9 mouse cellular contexts compared by ENCODE assay signal in genomic region chr11:22629991-22630390, GRCm38 (mm10).
A peak's percentile ranks its signal among the peaks of the same experiment; 100 is the strongest.
DNase-seq lines count a peak whose midpoint lies in the region; ATAC-seq and TF ChIP-seq lines count a peak whose summit lies in the region.
"Had no signal": no experiment of that assay in that cellular context is flagged by ENCODE, and none has a peak within 500 bp of the region (broad histone marks: within the 10 kb centered on the region; RNA-seq: fewer than 3 reads in every experiment).

No protein-coding gene starts in this region.

- no peak for TF ChIP-seq CTCF in gastrocnemius, adult 2 months (IDR thresholded peaks at IDR 0.05)
- no peak for TF ChIP-seq CTCF in midbrain, postnatal 0 days (IDR thresholded peaks at IDR 0.05)

- intact Hi-C loops in gastrocnemius, adult 2 months (cut with DNase I), result loop anchor here (2.0 to 10.0 kb wide), 5 partner anchors 232 to 643 kb away; partner anchors contain the start of gene B3gnt2
- intact Hi-C loops in left cerebral cortex, postnatal 36 days (cut with DNase I), result loop anchor here (2.0 to 5.0 kb wide), 4 partner anchors 222 to 637 kb away; partner anchors contain the start of gene Zrsr1

- H3K9ac ChIP-seq in midbrain, postnatal 0 days (replicated peaks; ENCODE audit: low read length, poor library complexity, severe bottlenecking), result 0 out of 2 replicates have a peak overlapping the region, but pooled peaks have one; percentile 29

- peak; percentile 46 for DNase-seq in gastrocnemius, adult 2 months
- no peak for DNase-seq in gastrocnemius, postnatal 10 days
- DNase-seq in heart, adult 9 months (ENCODE audit: low spot score in 2 of 2), result peak; percentile 52 to 54
- DNase-seq in limb, embryonic 10.5 days (ENCODE audit: low spot score), result no peak
- no peak for DNase-seq in midbrain, postnatal 0 days (ENCODE audit: low spot score)
- no peak for DNase-seq in left cerebral cortex, postnatal 36 days (ENCODE audit: low spot score in 2 of 2)
- no peak for DNase-seq in adrenal gland, postnatal 10 days
- DNase-seq: cerebellum, postnatal 36 days had no signal

- H3K27me3 ChIP-seq in limb, embryonic 10.5 days (ENCODE audit: low read depth, poor library complexity, severe bottlenecking), result no peaks in the 10 kb centered on the region
- no peaks in the 10 kb centered on the region for H3K27me3 ChIP-seq in midbrain, postnatal 0 days (ENCODE audit: insufficient read depth, low read length)

- H3K4me3 ChIP-seq in gastrocnemius, adult 2 months, result peak overlapping the region; percentile 71
- peak overlapping the region; percentile 44 for H3K4me3 ChIP-seq in limb, embryonic 10.5 days
- peak overlapping the region; percentile 6; the same call in 1 of the 2 replicates for H3K4me3 ChIP-seq in midbrain, postnatal 0 days (ENCODE audit: low read depth, low read length)

- H3K27ac ChIP-seq in gastrocnemius, adult 2 months, result peak overlapping the region; percentile 86
- peak overlapping the region; percentile 77 for H3K27ac ChIP-seq in limb, embryonic 10.5 days
- no peak overlapping the region for H3K27ac ChIP-seq in midbrain, postnatal 0 days (ENCODE audit: low read depth, low read length)

- peak overlapping the region; percentile 22; the same call in 1 of the 2 replicates for H3K4me2 ChIP-seq in midbrain, postnatal 0 days (ENCODE audit: low read depth, low read length, poor library complexity, severe bottlenecking)

- H3K9me3 ChIP-seq in limb, embryonic 10.5 days (replicated peaks), result no peaks in the 10 kb centered on the region
- H3K9me3 ChIP-seq in midbrain, postnatal 0 days (ENCODE audit: low read length), result no peaks in the 10 kb centered on the region

- WGBS in limb, embryonic 10.5 days, result 72% methylated on average over 4 of the region's 4 CpGs
- WGBS in midbrain, postnatal 0 days, result 70% methylated on average over 4 of the region's 4 CpGs

- H3K4me1 ChIP-seq in limb, embryonic 10.5 days, result peaks cover 22% of the 10 kb centered on the region
- H3K4me1 ChIP-seq in midbrain, postnatal 0 days (ENCODE audit: insufficient read depth, low read length), result no peaks in the 10 kb centered on the region

- H3K36me3 ChIP-seq in limb, embryonic 10.5 days, result no peaks in the 10 kb centered on the region
- H3K36me3 ChIP-seq in midbrain, postnatal 0 days (ENCODE audit: insufficient read depth, low read length), result no peaks in the 10 kb centered on the region

- no peak for ATAC-seq in midbrain, postnatal 0 days (ENCODE audit: low FRiP score)
- no peak for ATAC-seq in megakaryocyte, adult 5-6 weeks (ENCODE audit: poor library complexity, severe bottlenecking)

Comparison
In these comparisons a context has a peak if more than half of its experiments do, and no peak if none do; other contexts are left out.
1. DNase-seq: peak in gastrocnemius, adult 2 months (single experiment) and heart, adult 9 months (2 of 2); none in gastrocnemius, postnatal 10 days (single experiment), limb, embryonic 10.5 days (single experiment), midbrain, postnatal 0 days (single experiment), left cerebral cortex, postnatal 36 days (0 of 2) and adrenal gland, postnatal 10 days (single experiment).
2. H3K4me3 ChIP-seq: peak in every context shown above with its lines; median percentile 71 in gastrocnemius, adult 2 months; 44 in limb, embryonic 10.5 days; 6 in midbrain, postnatal 0 days.